Mouse (Mus musculus) heart, postnatal 25 days (tissue): Measurements from ENCODE around the gene 1110004F10Rik. TPM values are rescaled to one million over a fixed set of nuclear protein-coding genes. Genes with fewer than 3 reads are reported as not detected.
A peak's percentile ranks its signal among the peaks of the same experiment; 100 is the strongest.

ENCODE experiments used
- DNase-seq: peaks from one replicate; pipeline ENCODE4 v3.0.0; 2022; ENCODE audit warnings: low spot score
- intact Hi-C: fragments of 180-260 bp; cut with DNase I; formaldehyde crosslinking; loops from one replicate; pipeline ENCODE4 v1.15.1; 2025
- total RNA-seq, 2 experiments: library from RNA; stranded (reverse); gene quantifications; 2 replicates each; pipeline ENCODE4 v1.2.3; 2021

The 1110004F10Rik gene
- total RNA-seq, 2 experiments from 2014 or later = 51.5 to 53.2 TPM

DNA sequence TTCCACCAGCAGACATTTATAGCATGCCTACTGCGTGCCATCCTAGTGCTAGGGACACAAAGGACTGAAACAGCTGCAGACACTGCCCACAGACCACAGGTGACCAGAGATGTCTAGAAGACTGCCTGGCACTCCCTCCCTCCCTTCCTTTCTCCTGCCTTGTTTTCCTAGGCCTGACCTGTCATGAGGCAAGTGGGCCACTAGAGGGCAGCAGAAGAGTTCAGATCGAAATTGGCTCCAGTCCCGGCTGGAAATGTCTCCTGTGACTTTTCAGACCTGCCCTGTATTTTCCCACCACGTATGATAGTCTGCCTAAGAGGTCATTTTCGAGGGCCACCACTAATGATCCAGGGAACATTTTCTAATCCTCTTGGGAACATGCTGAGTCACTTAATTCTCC lies 92.9 kb downstream of the 1110004F10Rik start:
- intact Hi-C loops = loop anchor here (10.0 kb wide), 1 partner anchor 193 kb away; no protein-coding TSS in a partner anchor
- peak; percentile 34 for DNase-seq

DNA sequence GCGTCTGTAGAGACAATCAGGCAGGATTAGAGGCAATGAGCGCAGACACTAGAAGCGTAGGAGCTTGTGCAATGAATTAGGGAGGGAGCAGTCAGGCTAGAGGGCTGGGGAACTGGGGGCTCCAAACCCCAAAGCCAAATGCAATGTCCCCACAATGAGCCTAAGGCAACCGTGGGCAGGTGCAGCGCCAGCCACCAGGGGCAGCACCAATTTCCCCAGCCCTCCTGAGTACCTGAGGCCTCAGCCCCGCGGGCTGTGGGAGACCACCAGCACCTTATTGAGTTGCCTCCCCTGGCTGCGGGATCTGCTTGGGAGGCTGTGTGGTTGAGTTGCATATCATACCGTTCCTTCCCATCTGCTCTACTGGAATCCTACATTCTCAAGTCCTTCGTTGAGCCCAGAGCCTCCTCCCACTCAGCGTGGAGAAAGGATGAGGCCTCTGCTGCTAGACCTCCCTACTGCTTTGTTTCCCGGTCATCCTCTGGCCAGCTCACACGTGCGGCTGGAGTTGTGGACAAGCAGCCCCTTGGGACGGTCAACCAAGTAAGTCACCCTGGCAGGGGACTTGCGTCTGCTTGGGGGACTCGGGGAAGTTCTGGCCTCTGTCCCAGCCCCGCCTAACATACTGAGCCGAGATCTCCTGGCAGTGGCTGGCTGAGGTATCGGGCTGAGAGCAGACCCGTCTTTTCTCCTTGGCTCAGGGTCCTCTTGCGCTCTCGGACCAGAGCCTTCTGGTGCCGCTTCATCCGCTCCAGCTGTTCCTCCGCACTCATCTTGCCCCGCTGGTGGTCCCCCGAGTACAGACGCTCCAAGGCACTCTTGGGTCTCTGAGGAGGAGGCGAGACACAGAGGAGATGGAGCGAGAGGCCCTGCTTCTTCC lies 95.5 kb downstream of the 1110004F10Rik start:
- peak; percentile 19 for DNase-seq
- intact Hi-C loops = loop anchor here (10.0 kb wide), 1 partner anchor 190 kb away; no protein-coding TSS in a partner anchor

DNA sequence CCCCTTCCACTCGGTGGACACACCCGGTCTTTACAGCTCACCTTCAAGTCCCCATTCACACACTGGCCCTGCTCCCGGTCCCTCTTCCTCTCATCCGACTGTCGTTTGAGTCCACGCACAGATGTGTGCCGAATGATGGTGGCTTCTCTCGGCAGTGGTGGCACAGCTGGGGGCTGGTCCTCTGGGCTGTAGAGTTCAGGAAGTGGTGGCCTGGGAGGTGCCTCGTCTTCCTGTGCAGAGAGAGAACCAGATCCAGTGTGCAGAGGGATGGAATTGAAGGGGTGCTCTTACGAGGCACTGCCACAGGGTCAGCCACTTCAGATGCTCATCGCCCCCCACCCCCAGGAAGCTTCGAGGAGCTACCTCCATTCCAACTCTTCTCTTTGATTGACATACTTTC lies 98.0 kb downstream of the 1110004F10Rik start:
- DNase-seq = no peak

DNA sequence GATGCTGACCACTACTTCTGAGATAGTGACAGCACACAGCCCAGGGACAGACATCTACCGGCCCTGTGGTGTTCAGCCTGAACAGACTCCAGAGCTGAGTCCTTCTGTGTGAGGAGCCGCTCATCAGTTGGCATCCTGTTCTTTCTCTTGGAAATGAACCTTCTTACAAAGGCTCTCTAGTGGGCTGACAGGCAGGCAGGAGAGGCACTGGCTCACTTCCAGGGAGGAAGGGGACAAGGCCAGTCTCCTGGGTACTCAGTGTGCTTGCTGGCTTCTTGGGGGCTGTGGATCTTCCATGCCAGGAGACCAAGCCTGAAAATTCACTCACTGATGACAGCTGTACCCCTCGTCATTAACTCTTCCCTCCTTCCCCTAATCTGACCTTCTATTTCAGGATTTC lies 98.5 kb downstream of the 1110004F10Rik start:
- no peak for DNase-seq
- intact Hi-C loops = loop anchor here (10.0 kb wide), 1 partner anchor 187 kb away; no protein-coding TSS in a partner anchor

More for the DNA sequence above, 98.0 kb downstream of the 1110004F10Rik start:
- intact Hi-C loops = loop anchor here (10.0 kb wide), 1 partner anchor 188 kb away; no protein-coding TSS in a partner anchor

DNA sequence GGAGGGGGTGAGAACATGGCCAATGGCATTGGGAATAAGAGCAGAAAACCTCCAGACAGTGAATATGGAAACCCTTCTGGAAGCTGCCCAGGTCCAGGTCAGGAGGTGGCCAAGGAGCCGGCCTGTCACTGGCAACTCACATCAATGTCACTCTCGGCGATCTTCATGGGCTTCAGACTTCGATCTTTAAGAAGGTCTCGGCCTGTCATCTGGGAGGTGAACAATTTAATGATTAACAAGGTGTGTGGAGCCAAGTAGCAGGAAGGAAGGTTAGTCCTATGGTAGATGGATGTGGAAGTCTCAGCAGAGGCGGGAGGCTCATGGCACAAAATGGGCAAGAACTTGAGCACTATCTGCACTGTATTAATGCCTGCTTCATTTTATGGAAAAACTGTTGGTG lies 105.8 kb downstream of the 1110004F10Rik start:
- DNase-seq = no peak
- intact Hi-C loops = no loop called here

DNA sequence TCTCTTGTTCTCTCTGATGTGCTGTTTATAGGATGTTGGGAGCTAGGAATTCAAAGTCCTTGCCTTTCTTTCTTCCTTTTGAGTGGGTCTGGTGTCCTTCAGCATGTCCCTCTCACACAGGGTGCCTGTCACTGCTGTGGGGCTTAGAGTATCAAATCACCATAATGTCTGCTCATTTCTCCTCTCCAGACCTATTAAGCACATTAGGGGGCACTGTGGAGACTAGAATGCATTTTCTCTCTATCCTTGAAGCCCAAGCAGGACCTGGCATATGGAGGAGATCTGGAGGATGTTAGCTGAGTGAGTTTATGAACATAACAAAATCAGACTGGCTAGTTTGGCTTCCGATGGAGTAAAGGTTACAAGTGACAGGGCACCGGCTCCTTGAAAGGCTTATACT lies 107.9 kb downstream of the 1110004F10Rik start:
- DNase-seq = no peak
- intact Hi-C loops = no loop called here

DNA sequence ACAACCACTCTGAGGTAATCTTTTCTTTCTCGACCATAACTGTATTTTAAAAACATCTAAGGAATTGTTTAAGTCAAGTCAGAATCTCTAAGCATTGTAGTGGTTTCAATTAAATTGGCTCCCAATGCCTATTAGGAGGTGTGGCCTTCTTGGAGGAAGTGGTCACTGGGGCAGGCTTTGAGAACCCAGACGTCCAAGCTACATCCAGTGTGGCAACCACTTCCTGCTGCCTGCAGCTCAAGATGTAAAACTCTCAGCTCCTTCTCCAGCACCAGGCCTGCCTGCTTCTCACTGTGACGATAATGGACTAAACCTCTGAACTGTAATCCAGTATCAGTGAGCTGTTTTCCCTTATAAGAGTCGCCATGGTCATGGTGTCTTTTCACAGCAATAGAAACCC lies 110.4 kb downstream of the 1110004F10Rik start:
- intact Hi-C loops = no loop called here

DNA sequence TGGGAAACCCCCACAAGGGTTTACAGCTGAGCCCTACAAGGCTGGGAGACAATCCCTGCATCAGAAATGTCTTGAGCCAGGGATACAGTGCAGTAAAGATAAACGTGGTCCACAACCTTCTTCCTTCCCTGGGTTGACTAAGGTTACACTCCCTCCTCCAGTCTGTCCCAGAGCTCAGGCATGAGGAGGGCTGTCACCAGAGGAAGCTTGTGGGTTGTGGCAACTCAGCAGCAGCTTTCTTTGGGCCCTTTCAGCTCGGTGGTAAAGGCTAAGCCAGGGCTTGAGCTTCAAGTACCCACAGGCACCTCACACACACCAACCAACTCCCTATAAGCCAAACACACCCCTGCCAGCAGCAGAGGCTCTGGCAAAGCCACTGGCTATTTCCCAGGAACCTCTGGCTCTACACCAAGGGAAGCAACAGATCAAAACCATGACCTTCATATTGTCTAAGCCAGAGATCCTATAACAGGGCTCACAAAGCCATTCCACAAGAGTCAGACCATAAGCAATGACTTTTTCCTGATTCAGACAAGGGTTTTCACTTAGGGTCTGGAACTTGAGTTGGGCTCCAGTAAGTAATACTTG lies 114.7 kb downstream of the 1110004F10Rik start:
- intact Hi-C loops = no loop called here
- DNase-seq = no peak

More for the DNA sequence above, 110.4 kb downstream of the 1110004F10Rik start:
- no peak for DNase-seq

Other genes starting within 250 kb of the 1110004F10Rik start
- 10 to 100 TPM; 27.4 to 36.9 TPM for gene Sox6, start 601 bp upstream of the 1110004F10Rik start, total RNA-seq
- 1 to 10 TPM in 1 of 2 experiments, under 1 TPM in 1; 0.62 to 1.1 TPM for gene Gm4353, start 45.2 kb downstream of the 1110004F10Rik start, total RNA-seq